Mouse (Mus musculus) limb, embryonic 11.5 days (tissue): ENCODE measurements around the gene Mical1. TPM values are rescaled to one million over a fixed set of nuclear protein-coding genes. Genes with fewer than 3 reads are reported as not detected.
A peak's percentile ranks its signal among the peaks of the same experiment; 100 is the strongest.

ENCODE experiments used
- ATAC-seq: fragments of 200-750 bp; cut with Nextera tagmentation; 2 replicates; pipeline ENCODE4 v1.8.0; 2017; ENCODE audit warnings: low read depth; ENCODE audit not compliant: insufficient number of reproducible peaks, low FRiP score, low TSS enrichment
- DNase-seq: peaks from one replicate; pipeline ENCODE4 v3.0.0-alpha.2; 2015; ENCODE audit warnings: low spot score
- H3K27ac ChIP-seq: fragments of 300-500 bp; sonication (generic); replicated peaks from 2 replicates; pipeline ENCODE4 v1.5.1; 2014; ENCODE audit warnings: low read depth, mild to moderate bottlenecking, low read length
- H3K27me3 ChIP-seq: fragments of 300-500 bp; sonication (generic); 2 replicates; pipeline ENCODE4 v1.6.1; 2014; ENCODE audit warnings: mild to moderate bottlenecking, low read length, mixed read lengths; ENCODE audit not compliant: control insufficient read depth, insufficient read depth
- H3K36me3 ChIP-seq: fragments of 300-500 bp; sonication (generic); 2 replicates; pipeline ENCODE4 v1.6.1; 2014; ENCODE audit warnings: mild to moderate bottlenecking, low read length, moderate library complexity, mixed read lengths; ENCODE audit not compliant: control insufficient read depth, insufficient read depth
- H3K4me1 ChIP-seq: fragments of 300-500 bp; sonication (generic); 2 replicates; pipeline ENCODE4 v1.6.1; 2014; ENCODE audit warnings: low read length, mixed read lengths; ENCODE audit not compliant: control insufficient read depth, insufficient read depth
- H3K4me2 ChIP-seq: fragments of 300-500 bp; sonication (generic); 2 replicates; pipeline ENCODE4 v1.6.1; 2014; ENCODE audit warnings: low read depth, mild to moderate bottlenecking, moderate library complexity; ENCODE audit not compliant: severe bottlenecking
- H3K4me3 ChIP-seq: fragments of 300-500 bp; sonication (generic); 2 replicates; pipeline ENCODE4 v1.5.1; 2014; ENCODE audit warnings: low read depth, low read length
- H3K9ac ChIP-seq: fragments of 300-500 bp; sonication (generic); 2 replicates; pipeline ENCODE4 v1.6.1; 2014; ENCODE audit warnings: mild to moderate bottlenecking, low read length
- H3K9me3 ChIP-seq: fragments of 300-500 bp; sonication (generic); 2 replicates; pipeline ENCODE4 v1.6.1; 2016; ENCODE audit warnings: low read length; ENCODE audit not compliant: control insufficient read depth
- WGBS: fragments of 180-500 bp; shearing (Covaris S2); extraction: QIAGEN DNeasy Blood & Tissue Kit; methylation state at CpG from one replicate; pipeline ENCODE4 v1.1.7; 2014; 5-methylcytosine and 5-hydroxymethylcytosine counted together
- polyA plus RNA-seq: library from polyadenylated mRNA; unstranded; fragments of >200 nt; fragmentation: Nextera tagmentation; extraction: Ambion mirVana; gene quantifications from 2 replicates; pipeline ENCODE4 v1.2.1, GENCODE M21; 2014

The Mical1 gene
- polyA plus RNA-seq, 1 experiment from 2014 or later: 40.0 TPM

DNA sequence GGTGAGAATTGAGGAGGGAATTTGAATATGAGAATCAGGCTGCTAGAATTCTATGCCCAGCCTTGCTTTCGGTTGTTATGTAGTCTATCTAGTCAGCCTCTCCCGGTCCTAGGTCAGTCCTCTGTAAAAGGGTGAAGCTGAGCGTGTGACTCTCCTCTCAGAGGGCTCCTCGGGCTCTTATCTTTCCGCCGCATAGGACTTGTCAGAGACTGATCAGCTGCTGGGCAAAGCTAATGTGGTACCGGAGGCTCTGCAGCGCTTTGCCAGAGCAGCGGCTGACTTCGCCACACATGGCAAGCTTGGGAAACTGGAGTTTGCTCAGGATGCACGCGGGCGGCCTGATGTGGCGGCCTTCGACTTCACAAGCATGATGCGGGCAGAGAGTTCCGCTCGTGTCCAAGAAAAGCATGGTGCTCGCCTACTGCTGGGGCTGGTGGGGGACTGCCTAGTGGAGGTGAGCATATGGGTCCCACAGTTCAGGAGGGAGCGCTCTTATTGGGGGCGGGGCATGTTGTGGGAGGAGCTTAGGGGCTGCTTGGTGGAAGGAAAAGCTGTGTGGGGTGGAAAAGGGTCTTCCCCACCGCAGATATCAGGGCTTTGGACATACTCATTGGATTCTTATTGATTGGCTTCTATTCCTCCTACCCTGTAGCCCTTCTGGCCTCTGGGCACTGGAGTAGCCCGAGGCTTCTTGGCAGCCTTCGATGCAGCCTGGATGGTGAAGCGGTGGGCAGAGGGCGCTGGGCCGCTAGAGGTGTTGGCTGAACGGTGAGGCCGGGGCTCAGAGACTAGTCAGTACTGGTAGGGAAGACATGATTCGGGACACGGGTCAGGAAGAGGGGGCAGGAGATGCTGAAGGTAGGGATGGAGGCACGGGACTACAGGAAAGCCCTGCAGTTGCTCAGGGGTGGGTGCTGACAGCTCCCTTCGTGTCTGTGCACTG, 5.1 kb downstream of the Mical1 start:
- no peak for ATAC-seq
- WGBS: 66% methylated on average over 33 of the region's 33 CpGs

DNA sequence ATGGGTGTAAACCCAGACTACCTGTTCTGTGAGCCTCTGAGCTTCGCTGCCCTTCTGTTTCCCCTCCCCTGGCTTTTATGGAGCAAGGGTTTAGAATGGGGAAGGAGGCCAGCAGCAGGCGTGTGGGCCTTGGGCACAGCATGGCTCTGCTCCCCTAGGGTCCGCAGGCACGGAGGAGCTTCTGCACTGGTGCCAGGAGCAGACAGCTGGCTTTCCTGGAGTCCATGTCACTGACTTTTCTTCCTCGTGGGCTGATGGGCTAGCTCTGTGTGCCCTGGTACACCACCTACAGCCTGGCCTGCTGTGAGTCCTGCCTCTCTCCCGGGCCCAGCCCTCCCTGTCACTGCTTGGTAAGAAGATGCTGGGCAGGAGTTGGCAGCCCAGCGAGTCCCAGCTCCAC, 6.3 kb downstream of the Mical1 start:
- H3K9me3 ChIP-seq: no peaks in the 10 kb centered on the region
- H3K4me3 ChIP-seq: no peak overlapping the region
- no peak overlapping the region; the same call in 1 of the 2 replicates for H3K9ac ChIP-seq
- WGBS: 92% methylated on average over 7 of the region's 7 CpGs
- no peak overlapping the region for H3K27ac ChIP-seq
- no peak overlapping the region for H3K4me2 ChIP-seq
- peaks cover 4% of the 10 kb centered on the region; the same call in 1 of the 2 replicates for H3K36me3 ChIP-seq
- H3K4me1 ChIP-seq: 0 out of 2 replicates have a peak, but pooled peaks cover 3% of the 10 kb centered on the region
- ATAC-seq: no peak
- H3K27me3 ChIP-seq: no peaks in the 10 kb centered on the region
- no peak for DNase-seq

More for the DNA sequence above, 5.1 kb downstream of the Mical1 start:
- Histone ChIP-seq H3K4me2 (no peak overlapping the region), H3K4me1 (0 out of 2 replicates have a peak, but pooled peaks cover 3% of the 10 kb centered on the region), H3K27me3 (no peaks in the 10 kb centered on the region), H3K9me3 (no peaks in the 10 kb centered on the region), H3K27ac (no peak overlapping the region), H3K4me3 (no peak overlapping the region), H3K9ac (no peak overlapping the region), H3K36me3 (peaks cover 4% of the 10 kb centered on the region; the same call in 1 of the 2 replicates)
- no peak for DNase-seq

DNA sequence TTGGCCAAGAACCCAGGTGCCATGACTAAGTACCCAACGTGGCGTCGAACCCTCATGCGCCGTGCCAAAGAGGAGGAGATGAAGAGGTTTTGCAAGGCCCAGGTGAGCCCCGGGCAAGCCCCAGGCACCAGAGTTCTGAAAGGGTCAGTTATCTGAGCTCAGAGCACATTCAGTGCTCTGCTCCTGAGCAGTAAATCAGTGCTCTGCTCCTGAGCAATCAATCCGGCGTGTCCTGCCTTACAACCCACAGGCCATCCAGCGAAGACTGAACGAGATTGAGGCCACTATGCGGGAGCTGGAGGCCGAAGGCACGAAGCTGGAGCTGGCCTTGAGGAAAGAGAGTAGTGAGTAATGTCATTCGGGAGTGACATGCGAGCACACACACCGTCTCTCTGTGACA, 9.7 kb downstream of the Mical1 start:
- H3K4me1 ChIP-seq: peaks cover 8% of the 10 kb centered on the region
- DNase-seq (no peak), ATAC-seq (no peak)
- no peak overlapping the region for H3K9ac ChIP-seq
- no peak overlapping the region for H3K27ac ChIP-seq
- no peaks in the 10 kb centered on the region for H3K27me3 ChIP-seq
- WGBS: 92% methylated on average over 16 of the region's 16 CpGs
- no peak overlapping the region for H3K4me2 ChIP-seq
- peaks cover 2% of the 10 kb centered on the region; the same call in 1 of the 2 replicates for H3K36me3 ChIP-seq
- no peak overlapping the region for H3K4me3 ChIP-seq
- H3K9me3 ChIP-seq: no peaks in the 10 kb centered on the region

DNA sequence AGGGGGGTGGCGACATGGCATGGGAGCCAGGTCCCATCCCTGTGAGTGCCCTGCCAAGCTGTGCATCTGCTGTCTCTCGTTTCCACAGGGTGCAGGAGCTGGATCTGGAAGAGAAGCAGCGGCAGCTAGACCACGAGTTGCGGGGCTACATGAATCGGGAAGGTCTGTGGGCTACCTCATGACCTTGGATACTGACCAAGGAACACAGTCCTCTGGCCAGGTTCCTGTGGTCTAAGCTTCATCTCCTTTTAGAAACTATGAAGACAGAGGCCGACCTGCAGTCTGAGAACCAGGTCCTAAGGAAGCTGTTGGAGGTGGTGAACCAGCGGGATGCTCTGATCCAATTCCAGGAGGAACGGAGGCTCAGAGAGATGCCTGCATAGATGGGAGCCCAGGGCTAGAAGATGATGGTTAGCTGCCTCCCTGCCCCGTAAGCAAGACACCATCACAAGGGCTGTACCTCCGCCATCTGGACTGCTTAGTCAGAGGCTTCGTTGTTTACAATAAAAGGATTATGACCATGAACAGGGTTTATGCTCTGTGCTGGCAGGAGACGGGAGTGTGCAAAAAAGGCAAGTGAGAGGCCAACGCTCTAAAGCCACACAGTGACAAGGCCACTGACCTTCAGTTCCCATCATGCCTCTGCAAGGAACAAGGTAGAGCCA, 10.5 kb downstream of the Mical1 start:
- no peak overlapping the region for H3K4me2 ChIP-seq
- no peak overlapping the region for H3K27ac ChIP-seq
- 86% methylated on average over 14 of the region's 14 CpGs for WGBS
- H3K4me3 ChIP-seq: no peak overlapping the region
- H3K36me3 ChIP-seq: peaks cover 2% of the 10 kb centered on the region; the same call in 1 of the 2 replicates
- ATAC-seq: no peak
- H3K27me3 ChIP-seq: no peaks in the 10 kb centered on the region
- DNase-seq: no peak
- no peak overlapping the region for H3K9ac ChIP-seq
- peaks cover 8% of the 10 kb centered on the region for H3K4me1 ChIP-seq
- no peaks in the 10 kb centered on the region for H3K9me3 ChIP-seq

DNA sequence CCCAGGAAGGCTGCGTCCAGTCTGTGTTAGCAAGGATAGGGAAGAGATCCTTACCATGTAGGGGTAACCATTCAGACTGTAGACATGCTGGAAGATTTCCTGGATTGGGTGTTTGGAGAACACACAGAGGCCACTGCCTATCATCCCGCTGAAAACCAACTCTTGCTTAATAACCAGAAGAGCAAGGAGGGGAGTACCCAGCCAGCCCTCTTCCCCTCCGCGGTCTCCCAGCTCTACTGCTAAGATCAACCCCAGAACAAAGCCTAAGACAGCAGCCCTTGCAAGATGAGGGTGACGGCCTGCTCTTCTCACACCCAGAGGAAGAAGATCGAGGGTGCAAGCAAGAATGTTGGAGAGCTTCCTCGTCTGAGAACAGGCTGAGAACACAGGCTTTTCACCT, 12.8 kb downstream of the Mical1 start:
- DNase-seq: no peak
- H3K27me3 ChIP-seq: no peaks in the 10 kb centered on the region
- 0 out of 2 replicates have a peak overlapping the region, but pooled peaks have one; percentile 22 for H3K9ac ChIP-seq
- peaks cover 8% of the 10 kb centered on the region for H3K4me1 ChIP-seq
- H3K4me2 ChIP-seq: peak overlapping the region; percentile 94
- H3K36me3 ChIP-seq: peaks cover 2% of the 10 kb centered on the region; the same call in 1 of the 2 replicates
- no peak for ATAC-seq
- WGBS: 50% methylated on average over 7 of the region's 7 CpGs
- no peak overlapping the region for H3K27ac ChIP-seq
- no peaks in the 10 kb centered on the region for H3K9me3 ChIP-seq
- H3K4me3 ChIP-seq: peak overlapping the region; percentile 47

DNA sequence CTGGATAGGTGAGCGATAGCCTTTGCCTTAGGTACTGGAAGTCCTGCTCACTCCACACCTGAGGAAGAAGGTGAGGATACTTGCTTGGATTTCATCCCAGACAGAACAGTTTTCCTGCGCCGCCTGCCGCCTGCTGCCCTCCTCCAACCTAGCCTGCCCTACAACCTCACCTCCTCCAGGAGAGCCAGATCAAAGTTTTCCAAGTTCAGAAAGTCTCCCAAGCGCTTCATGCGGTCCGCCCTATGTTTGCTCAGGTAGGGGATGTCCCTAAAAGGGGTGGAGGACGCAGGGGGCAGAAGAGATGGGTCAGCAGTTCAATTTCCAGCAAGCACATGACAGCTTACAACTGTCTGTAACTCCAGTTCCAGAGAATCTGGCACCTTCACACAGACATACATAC, 13.2 kb downstream of the Mical1 start:
- Histone ChIP-seq H3K36me3 (peaks cover 2% of the 10 kb centered on the region; the same call in 1 of the 2 replicates), H3K9ac (peak overlapping the region; percentile 77), H3K4me3 (peak overlapping the region; percentile 47), H3K9me3 (no peaks in the 10 kb centered on the region), H3K4me2 (peak overlapping the region; percentile 94), H3K27me3 (no peaks in the 10 kb centered on the region), H3K4me1 (peaks cover 8% of the 10 kb centered on the region), H3K27ac (no peak overlapping the region)
- DNase-seq (no peak), ATAC-seq (no peak)
- WGBS: 27% methylated on average over 8 of the region's 8 CpGs

DNA sequence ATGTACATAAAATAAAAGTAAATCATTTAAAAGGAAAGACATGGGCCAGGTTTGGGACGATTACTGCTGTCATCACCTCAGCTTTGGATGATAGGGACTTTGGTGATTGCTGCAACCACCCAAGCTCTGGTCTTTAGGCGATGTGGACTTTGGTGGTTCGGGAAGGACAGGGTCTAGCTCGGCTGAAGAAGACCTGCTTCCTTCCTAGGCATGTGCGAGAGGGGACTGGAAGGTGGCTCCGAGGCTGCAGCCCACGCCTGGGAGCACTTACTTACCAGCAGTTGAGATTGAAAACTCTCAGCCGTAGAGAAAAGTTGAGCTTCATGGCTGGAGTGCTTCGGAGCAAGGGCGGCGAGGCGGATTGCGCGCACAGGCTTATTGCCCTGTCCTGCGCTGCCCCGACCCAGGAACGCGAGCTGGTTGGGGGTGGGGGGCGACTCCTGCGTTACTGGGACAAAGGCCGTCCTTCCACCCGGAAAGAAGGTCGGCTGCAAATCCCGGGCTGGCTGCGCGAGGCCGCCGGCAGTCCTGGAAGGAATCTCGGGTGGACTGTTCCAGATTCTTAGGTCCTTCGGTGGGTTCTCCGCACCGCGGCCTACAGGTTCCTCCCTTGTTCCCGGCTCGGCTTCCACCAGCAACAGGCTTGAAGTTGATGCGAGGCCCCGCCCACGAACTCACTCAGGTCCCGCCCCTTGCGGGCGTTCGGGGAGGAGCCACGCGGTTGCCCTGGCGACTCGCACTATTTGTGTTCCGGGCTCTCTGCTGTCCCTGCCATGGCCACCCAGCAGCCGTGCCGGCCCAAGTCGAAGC, 13.8 kb downstream of the Mical1 start, which contains the start of the genes Smpd2 and Ppil6:
Smpd2 (minus strand) TSS at position 662 of the 810 bp plus-strand sequence.
Ppil6 (plus strand) TSS at position 732 of the 810 bp plus-strand sequence.
- Histone ChIP-seq H3K9me3 (no peaks in the 10 kb centered on the region), H3K9ac (peak within 1 kb of the TSS; percentile 77), H3K4me2 (peak within 1 kb of the TSS; percentile 94), H3K4me1 (peaks cover 8% of the 10 kb centered on the region), H3K36me3 (peaks cover 1% of the 10 kb centered on the region; the same call in 1 of the 2 replicates), H3K27ac (0 out of 2 replicates have a peak within 1 kb of the TSS, but pooled peaks have one; percentile 2), H3K27me3 (no peaks in the 10 kb centered on the region), H3K4me3 (peak within 1 kb of the TSS; percentile 47)
- DNase-seq: peak; percentile 98
- under 1% methylated on average over 50 of the region's 50 CpGs for WGBS
- ATAC-seq: peak; percentile 96
